Mouse (Mus musculus) embryonic facial prominence, embryonic 10.5 days (tissue): ENCODE measurements around the gene Prkg2. TPM values are rescaled to one million over a fixed set of nuclear protein-coding genes. Genes with fewer than 3 reads are reported as not detected.

Experiments
- DNase-seq: peaks from one replicate; pipeline ENCODE4 v3.0.0-alpha.2; 2017; ENCODE audit warnings: low spot score
- H3K27ac ChIP-seq: fragments of 300-500 bp; sonication (generic); replicated peaks from 2 replicates; pipeline ENCODE4 v1.5.1; 2016; ENCODE audit warnings: mild to moderate bottlenecking
- H3K27me3 ChIP-seq: fragments of 300-500 bp; sonication (generic); replicated peaks from 2 replicates; pipeline ENCODE4 v1.6.1; 2016; ENCODE audit warnings: low read depth, mild to moderate bottlenecking; ENCODE audit not compliant: poor library complexity, severe bottlenecking
- H3K36me3 ChIP-seq: fragments of 300-500 bp; sonication (generic); replicated peaks from 2 replicates; pipeline ENCODE4 v1.6.1; 2016; ENCODE audit warnings: mild to moderate bottlenecking, moderate library complexity
- H3K4me1 ChIP-seq: fragments of 300-500 bp; sonication (generic); 2 replicates; pipeline ENCODE4 v1.6.1; 2016
- H3K4me3 ChIP-seq: fragments of 300-500 bp; sonication (generic); 2 replicates; pipeline ENCODE4 v1.5.1; 2016; ENCODE audit warnings: mild to moderate bottlenecking, moderate library complexity
- H3K9me3 ChIP-seq: fragments of 300-500 bp; sonication (generic); 2 replicates; pipeline ENCODE4 v1.6.1; 2016; ENCODE audit warnings: mild to moderate bottlenecking
- WGBS: fragments of 180-500 bp; shearing (Covaris S2); methylation state at CpG from one replicate; pipeline ENCODE4 v1.1.7; 2016; 5-methylcytosine and 5-hydroxymethylcytosine counted together
- polyA plus RNA-seq: library from polyadenylated mRNA; unstranded; fragments of >200 nt; fragmentation: Nextera tagmentation; extraction: Ambion mirVana; gene quantifications from 2 replicates; pipeline ENCODE4 v1.2.1, GENCODE M21; 2016

Gene Prkg2
- 1.4 and 1.5 TPM in 2 replicates for polyA plus RNA-seq

GRCm38 (mm10) chr5:99036596-99037441, at the start of gene Prkg2:
TSS of gene Prkg2 (minus strand) at chr5:99037351.
- H3K27me3 ChIP-seq: peaks cover 63% of the 10 kb centered on the region
- H3K9me3 ChIP-seq: no peaks in the 10 kb centered on the region
- peaks cover 20% of the 10 kb centered on the region for H3K4me1 ChIP-seq
- peak within 1 kb of the TSS; percentile 85 for H3K4me3 ChIP-seq
- 1% methylated on average over 93 of the region's 94 CpGs for WGBS
- H3K27ac ChIP-seq: peak within 1 kb of the TSS; percentile 83
- no peaks in the 10 kb centered on the region for H3K36me3 ChIP-seq
- peak; percentile 67 for DNase-seq

DNA sequence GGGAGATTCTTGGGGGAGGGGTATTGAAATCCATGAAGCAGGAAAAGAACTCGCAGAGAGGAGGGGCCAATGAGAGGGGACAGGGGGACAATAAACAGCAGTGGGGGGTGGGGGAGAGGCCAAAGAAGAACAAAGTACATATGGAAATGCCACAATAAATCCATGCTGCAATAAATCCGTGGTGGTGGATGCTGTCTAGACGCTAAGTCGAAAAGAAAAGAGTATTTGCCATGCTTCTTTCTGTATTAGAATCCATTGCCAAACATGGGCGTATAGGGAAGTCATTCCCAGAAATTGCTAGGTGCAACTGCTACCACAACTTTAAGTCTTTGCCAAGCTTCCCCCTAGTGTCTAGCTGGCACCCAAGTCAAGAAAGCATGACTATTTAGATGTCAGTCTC, 46.8 kb upstream of the Prkg2 start:
- no peak for DNase-seq
- no peak overlapping the region for H3K27ac ChIP-seq
- 45% methylated on average over 5 of the region's 5 CpGs for WGBS

GRCm38 (mm10) chr5:99078375-99078774, 41.2 kb upstream of the Prkg2 start:
- Histone ChIP-seq H3K4me3 (no peak overlapping the region), H3K9me3 (no peaks in the 10 kb centered on the region), H3K27ac (no peak overlapping the region), H3K4me1 (peaks cover 14% of the 10 kb centered on the region), H3K36me3 (no peaks in the 10 kb centered on the region), H3K27me3 (no peaks in the 10 kb centered on the region)
- DNase-seq: no peak
- WGBS: 65% methylated on average over 2 of the region's 2 CpGs

More for the DNA sequence above, 46.8 kb upstream of the Prkg2 start:
- no peaks in the 10 kb centered on the region for H3K36me3 ChIP-seq
- no peaks in the 10 kb centered on the region for H3K27me3 ChIP-seq
- H3K9me3 ChIP-seq: no peaks in the 10 kb centered on the region
- no peak overlapping the region for H3K4me3 ChIP-seq
- peaks cover 8% of the 10 kb centered on the region; the same call in 1 of the 2 replicates for H3K4me1 ChIP-seq

GRCm38 (mm10) chr5:99068391-99068790, 31.2 kb upstream of the Prkg2 start:
- Histone ChIP-seq H3K27ac (no peak overlapping the region), H3K36me3 (no peaks in the 10 kb centered on the region), H3K4me1 (no peaks in the 10 kb centered on the region), H3K4me3 (no peak overlapping the region), H3K9me3 (no peaks in the 10 kb centered on the region), H3K27me3 (no peaks in the 10 kb centered on the region)
- WGBS: 91% methylated on average over 2 of the region's 2 CpGs
- DNase-seq: no peak

GRCm38 (mm10) chr5:99062582-99062981, 25.4 kb upstream of the Prkg2 start:
- Histone ChIP-seq H3K4me3 (no peak overlapping the region), H3K4me1 (no peaks in the 10 kb centered on the region), H3K36me3 (no peaks in the 10 kb centered on the region), H3K9me3 (no peaks in the 10 kb centered on the region), H3K27ac (no peak overlapping the region), H3K27me3 (no peaks in the 10 kb centered on the region)
- DNase-seq: no peak

- H3K36me3 ChIP-seq: no peaks in the 10 kb centered on the region
- no peak for DNase-seq
- H3K4me3 ChIP-seq: no peak overlapping the region
- no peaks in the 10 kb centered on the region for H3K9me3 ChIP-seq
- WGBS: 91% methylated on average over 6 of the region's 6 CpGs
- H3K4me1 ChIP-seq: peaks cover 20% of the 10 kb centered on the region
- peaks cover 67% of the 10 kb centered on the region for H3K27me3 ChIP-seq
- no peak overlapping the region for H3K27ac ChIP-seq
These were observed 1.9 kb upstream of the Prkg2 start for GRCm38 (mm10) chr5:99039021-99039420.

DNA sequence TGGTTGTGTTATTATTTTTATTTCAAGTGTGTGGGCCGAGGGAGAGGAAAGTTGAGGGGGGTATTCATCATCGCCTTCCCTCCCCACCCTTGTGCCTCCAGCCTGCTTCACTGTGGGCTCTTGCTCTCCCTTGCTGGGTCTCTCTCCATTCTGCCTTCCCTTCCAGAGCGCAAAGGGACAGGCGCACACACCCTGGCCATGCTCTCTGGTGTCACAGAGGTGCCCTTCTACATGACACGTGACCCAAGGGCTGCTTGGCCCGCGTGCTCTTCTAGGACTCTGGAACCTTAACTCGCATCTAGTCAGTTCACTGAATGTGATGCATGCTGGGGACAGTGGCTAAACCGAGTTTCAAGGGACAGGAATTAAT, 276 bp upstream of the Prkg2 start:
- 3% methylated on average over 9 of the region's 9 CpGs for WGBS
- H3K27ac ChIP-seq: peak overlapping the region; percentile 83; the same call in 1 of the 2 replicates
- peak overlapping the region; percentile 85 for H3K4me3 ChIP-seq
- peaks cover 65% of the 10 kb centered on the region for H3K27me3 ChIP-seq
- no peaks in the 10 kb centered on the region for H3K36me3 ChIP-seq
- no peaks in the 10 kb centered on the region for H3K9me3 ChIP-seq
- peak; percentile 42 for DNase-seq
- H3K4me1 ChIP-seq: peaks cover 20% of the 10 kb centered on the region

DNA sequence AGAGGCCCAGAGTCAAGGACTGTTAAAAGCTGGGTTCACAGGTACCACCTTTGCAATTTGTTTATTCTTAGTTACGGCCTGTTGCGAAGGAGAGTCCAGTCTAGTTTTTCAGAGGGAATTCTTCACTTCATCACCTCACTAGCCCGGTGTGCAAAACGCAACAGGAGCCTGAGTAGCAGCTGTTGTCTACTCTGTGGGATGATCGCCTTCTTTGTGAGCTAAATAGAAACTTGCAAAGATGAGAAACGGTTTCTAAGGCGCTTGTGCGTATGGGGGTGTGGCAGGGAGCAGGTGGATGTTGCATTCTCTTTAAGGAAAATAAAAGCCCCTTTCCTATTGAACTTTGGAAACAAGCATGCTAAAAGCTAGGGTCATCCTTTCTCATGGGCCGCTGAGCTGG, 1.2 kb downstream of the Prkg2 start:
- 51% methylated on average over 9 of the region's 9 CpGs for WGBS
- Histone ChIP-seq H3K4me1 (peaks cover 20% of the 10 kb centered on the region), H3K27me3 (peaks cover 63% of the 10 kb centered on the region), H3K4me3 (peak overlapping the region; percentile 85), H3K9me3 (no peaks in the 10 kb centered on the region), H3K36me3 (no peaks in the 10 kb centered on the region), H3K27ac (no peak overlapping the region)
- no peak for DNase-seq

DNA sequence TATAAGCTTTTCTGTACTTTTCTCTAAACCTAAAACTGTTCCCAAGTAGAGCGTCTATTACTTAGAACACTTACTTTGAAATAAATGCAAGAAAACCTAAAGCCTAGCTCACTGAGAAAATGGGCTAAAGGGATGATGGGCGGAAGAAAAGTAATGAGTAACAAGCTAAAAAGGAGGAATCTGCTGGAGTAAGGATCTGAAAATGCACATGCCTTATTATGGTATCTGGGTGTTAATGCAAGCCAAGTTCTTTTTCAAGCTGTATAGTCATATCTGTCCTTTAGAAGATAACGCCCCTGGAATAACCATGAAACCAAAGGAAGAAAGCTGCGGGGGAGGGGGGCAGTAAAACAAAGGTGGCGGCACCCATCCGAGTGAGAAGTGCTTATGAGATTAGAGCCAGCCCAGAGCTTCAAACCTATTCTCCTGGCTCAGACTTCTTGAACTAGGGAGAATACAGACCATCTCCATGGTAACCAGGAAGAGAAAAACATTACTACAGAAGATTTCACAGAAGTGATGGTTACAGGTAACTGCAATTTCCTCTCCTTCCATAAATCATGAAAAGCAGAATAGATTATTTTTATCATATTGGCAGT, 5.5 kb downstream of the Prkg2 start:
- H3K9me3 ChIP-seq: no peaks in the 10 kb centered on the region
- DNase-seq: no peak
- H3K27me3 ChIP-seq: peaks cover 26% of the 10 kb centered on the region
- WGBS: 72% methylated on average over 6 of the region's 6 CpGs
- no peak overlapping the region for H3K4me3 ChIP-seq
- H3K36me3 ChIP-seq: no peaks in the 10 kb centered on the region
- H3K27ac ChIP-seq: no peak overlapping the region
- H3K4me1 ChIP-seq: peaks cover 7% of the 10 kb centered on the region

- Histone ChIP-seq H3K4me1 (no peaks in the 10 kb centered on the region), H3K4me3 (no peak overlapping the region), H3K27me3 (no peaks in the 10 kb centered on the region), H3K27ac (no peak overlapping the region), H3K36me3 (no peaks in the 10 kb centered on the region), H3K9me3 (no peaks in the 10 kb centered on the region)
- no peak for DNase-seq
- 75% methylated on average over 3 of the region's 3 CpGs for WGBS
These were observed 10.8 kb downstream of the Prkg2 start for GRCm38 (mm10) chr5:99026343-99026742.

DNA sequence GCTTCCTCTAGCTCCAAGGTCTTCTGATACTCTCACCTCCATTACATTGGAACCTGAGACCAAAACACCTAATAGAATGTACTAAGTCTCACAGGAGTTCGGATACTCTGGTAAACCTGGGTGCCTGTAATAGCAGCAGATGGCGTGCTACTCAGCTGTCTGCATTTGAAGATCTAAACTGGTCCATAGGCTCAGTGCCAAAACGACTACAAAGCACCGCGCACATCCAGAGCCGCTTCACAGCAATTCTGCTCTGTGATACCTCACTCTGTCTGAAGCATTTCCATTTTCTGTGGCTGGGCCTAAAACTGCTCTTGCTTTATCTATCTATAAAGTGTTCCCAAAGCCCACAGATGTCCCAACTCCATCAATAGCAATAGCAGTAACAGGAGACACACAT, 17.4 kb downstream of the Prkg2 start:
- no peaks in the 10 kb centered on the region for H3K36me3 ChIP-seq
- no peak for DNase-seq
- 94% methylated on average over 6 of the region's 6 CpGs for WGBS
- no peaks in the 10 kb centered on the region for H3K9me3 ChIP-seq
- H3K27me3 ChIP-seq: no peaks in the 10 kb centered on the region
- no peaks in the 10 kb centered on the region for H3K4me1 ChIP-seq
- H3K27ac ChIP-seq: no peak overlapping the region
- H3K4me3 ChIP-seq: no peak overlapping the region

DNA sequence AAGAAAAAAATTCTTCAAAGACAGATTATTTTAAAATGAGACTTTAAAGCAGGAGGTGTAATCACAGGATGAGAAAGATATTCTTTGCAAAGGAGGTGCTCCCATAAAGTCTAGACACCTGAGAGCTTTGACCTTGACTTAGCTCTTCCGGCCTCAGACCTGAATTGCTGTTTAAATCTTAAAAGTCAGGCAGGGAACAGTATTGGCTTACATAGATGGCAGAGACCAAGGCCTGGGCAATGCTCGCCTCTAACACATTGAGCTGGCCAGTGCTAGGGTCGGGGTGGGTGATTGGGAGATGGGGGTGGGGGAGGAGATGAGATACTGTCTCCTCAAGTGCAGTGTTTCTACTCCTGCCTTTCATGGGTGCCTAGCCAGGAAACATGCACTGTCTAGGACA, 22.0 kb downstream of the Prkg2 start:
- H3K9me3 ChIP-seq: no peaks in the 10 kb centered on the region
- no peak overlapping the region for H3K27ac ChIP-seq
- no peaks in the 10 kb centered on the region for H3K36me3 ChIP-seq
- no peak overlapping the region for H3K4me3 ChIP-seq
- H3K4me1 ChIP-seq: peaks cover 5% of the 10 kb centered on the region; the same call in 1 of the 2 replicates
- 81% methylated on average over 3 of the region's 3 CpGs for WGBS
- H3K27me3 ChIP-seq: no peaks in the 10 kb centered on the region
- DNase-seq: no peak
